Mouse (Mus musculus) midbrain, embryonic 10.5 days (tissue): ENCODE results near the gene Elk3. TPM values are rescaled to one million over a fixed set of nuclear protein-coding genes. Genes with fewer than 3 reads are reported as not detected.
"Not testable (repeated sequence)": the region's sequence is repeated elsewhere in the genome, so short reads cannot be mapped to it uniquely, and the experiment has no call there.

Source experiments
- DNase-seq: peaks from one replicate; pipeline ENCODE4 v3.0.0-alpha.2; 2017; ENCODE audit warnings: low spot score
- H3K27ac ChIP-seq: fragments of 300-500 bp; sonication (generic); replicated peaks from 2 replicates; pipeline ENCODE4 v1.5.1; 2016; ENCODE audit warnings: mild to moderate bottlenecking
- H3K27me3 ChIP-seq: fragments of 300-500 bp; sonication (generic); 2 replicates; pipeline ENCODE4 v1.6.1; 2016; ENCODE audit warnings: low read depth, mild to moderate bottlenecking; ENCODE audit not compliant: poor library complexity, severe bottlenecking
- H3K36me3 ChIP-seq: fragments of 300-500 bp; sonication (generic); 2 replicates; pipeline ENCODE4 v1.6.1; 2016; ENCODE audit warnings: mild to moderate bottlenecking, moderate library complexity
- H3K4me1 ChIP-seq: fragments of 300-500 bp; sonication (generic); 2 replicates; pipeline ENCODE4 v1.6.1; 2016
- H3K4me3 ChIP-seq: fragments of 300-500 bp; sonication (generic); 2 replicates; pipeline ENCODE4 v1.5.1; 2016; ENCODE audit warnings: mild to moderate bottlenecking, moderate library complexity
- H3K9me3 ChIP-seq: fragments of 300-500 bp; sonication (generic); replicated peaks from 2 replicates; pipeline ENCODE4 v1.6.1; 2016; ENCODE audit warnings: mild to moderate bottlenecking
- WGBS: fragments of 180-500 bp; shearing (Covaris S2); methylation state at CpG from one replicate; pipeline ENCODE4 v1.1.7; 2016; 5-methylcytosine and 5-hydroxymethylcytosine counted together
- polyA plus RNA-seq: library from polyadenylated mRNA; unstranded; fragments of >200 nt; fragmentation: Nextera tagmentation; extraction: Ambion mirVana; gene quantifications from 2 replicates; pipeline ENCODE4 v1.2.1, GENCODE M21; 2016

Elk3 gene
- polyA plus RNA-seq, result 9.8 and 10.6 TPM in 2 replicates

GRCm38 (mm10) chr10:93310721-93311411 is at the start of gene Elk3:
TSS of gene Elk3 (minus strand) at chr10:93311135.
- H3K9me3 ChIP-seq, result no peaks in the 10 kb centered on the region
- H3K4me1 ChIP-seq, result peaks cover 19% of the 10 kb centered on the region
- DNase-seq, result peak; percentile 63
- H3K27me3 ChIP-seq, result peaks cover 36% of the 10 kb centered on the region
- H3K36me3 ChIP-seq, result no peaks in the 10 kb centered on the region
- WGBS, result under 1% methylated on average over 52 of the region's 53 CpGs
- peak within 1 kb of the TSS; percentile 73 for H3K4me3 ChIP-seq
- H3K27ac ChIP-seq, result peak within 1 kb of the TSS; percentile 87

- WGBS, result 55% methylated on average over 3 of the region's 3 CpGs
- H3K27me3 ChIP-seq, result no peaks in the 10 kb centered on the region
- peaks cover 24% of the 10 kb centered on the region for H3K4me1 ChIP-seq
- no peak overlapping the region for H3K27ac ChIP-seq
- DNase-seq, result no peak
- no peaks in the 10 kb centered on the region for H3K36me3 ChIP-seq
- no peak overlapping the region for H3K4me3 ChIP-seq
- H3K9me3 ChIP-seq, result no peaks in the 10 kb centered on the region
Measured at GRCm38 (mm10) chr10:93360623-93361022, 49.7 kb upstream of the Elk3 start.

DNA sequence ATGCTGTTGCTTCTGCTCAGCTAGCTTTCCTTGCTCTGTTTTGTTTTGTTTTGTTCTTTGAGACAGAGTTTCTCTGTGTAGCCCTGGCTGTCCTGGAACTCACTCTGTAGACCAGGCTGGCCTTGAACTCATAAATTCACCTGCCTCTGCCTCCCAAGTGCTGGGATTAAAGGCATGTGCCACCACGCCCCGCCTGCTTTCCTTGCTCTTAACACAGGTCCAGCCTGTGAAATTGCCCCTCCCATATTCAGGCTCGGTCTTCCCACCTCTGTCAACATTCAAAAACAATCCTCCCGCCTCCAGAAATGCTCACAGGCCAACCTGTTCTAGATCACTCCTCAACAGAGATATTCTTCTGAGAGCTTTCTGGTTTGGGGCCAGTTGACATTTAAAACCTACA is 49.3 kb upstream of the Elk3 start:
- not testable (repeated sequence) for DNase-seq, H3K9me3 ChIP-seq, H3K27ac ChIP-seq, H3K27me3 ChIP-seq, H3K4me3 ChIP-seq, H3K36me3 ChIP-seq
- H3K4me1 ChIP-seq, result peaks cover 29% of the 10 kb centered on the region
- WGBS, result 77% methylated on average over 4 of the region's 4 CpGs

- H3K4me3 ChIP-seq, result no peak overlapping the region
- 81% methylated on average over 7 of the region's 7 CpGs for WGBS
Measured at GRCm38 (mm10) chr10:93359339-93359863, 48.5 kb upstream of the Elk3 start.

GRCm38 (mm10) chr10:93358878-93359277 is 47.9 kb upstream of the Elk3 start:
- no peaks in the 10 kb centered on the region for H3K36me3 ChIP-seq
- H3K4me3 ChIP-seq, result no peak overlapping the region
- no peak for DNase-seq
- H3K4me1 ChIP-seq, result peaks cover 22% of the 10 kb centered on the region
- H3K9me3 ChIP-seq, result no peaks in the 10 kb centered on the region
- no peaks in the 10 kb centered on the region for H3K27me3 ChIP-seq
- 81% methylated on average over 4 of the region's 4 CpGs for WGBS
- no peak overlapping the region for H3K27ac ChIP-seq

More at GRCm38 (mm10) chr10:93359339-93359863, 48.5 kb upstream of the Elk3 start:
- no peak for DNase-seq
- H3K27me3 ChIP-seq, result no peaks in the 10 kb centered on the region
- no peak overlapping the region for H3K27ac ChIP-seq
- H3K9me3 ChIP-seq, result no peaks in the 10 kb centered on the region
- H3K4me1 ChIP-seq, result peaks cover 27% of the 10 kb centered on the region
- H3K36me3 ChIP-seq, result no peaks in the 10 kb centered on the region

- Histone ChIP-seq H3K27me3 (no peaks in the 10 kb centered on the region), H3K27ac (no peak overlapping the region), H3K4me1 (peaks cover 21% of the 10 kb centered on the region; the same call in 1 of the 2 replicates), H3K4me3 (no peak overlapping the region), H3K9me3 (no peaks in the 10 kb centered on the region), H3K36me3 (no peaks in the 10 kb centered on the region)
- WGBS, result 89% methylated on average over 5 of the region's 5 CpGs
- DNase-seq, result no peak
Measured at GRCm38 (mm10) chr10:93357162-93357561, 46.2 kb upstream of the Elk3 start.

- no peak for DNase-seq
- 91% methylated on average over 9 of the region's 9 CpGs for WGBS
- H3K27ac ChIP-seq, result peak overlapping the region; percentile 59
- H3K27me3 ChIP-seq, result no peaks in the 10 kb centered on the region
- H3K4me3 ChIP-seq, result no peak overlapping the region
- H3K4me1 ChIP-seq, result peaks cover 21% of the 10 kb centered on the region; the same call in 1 of the 2 replicates
- no peaks in the 10 kb centered on the region for H3K36me3 ChIP-seq
- no peaks in the 10 kb centered on the region for H3K9me3 ChIP-seq
Measured at GRCm38 (mm10) chr10:93356122-93356521, 45.2 kb upstream of the Elk3 start.

DNA sequence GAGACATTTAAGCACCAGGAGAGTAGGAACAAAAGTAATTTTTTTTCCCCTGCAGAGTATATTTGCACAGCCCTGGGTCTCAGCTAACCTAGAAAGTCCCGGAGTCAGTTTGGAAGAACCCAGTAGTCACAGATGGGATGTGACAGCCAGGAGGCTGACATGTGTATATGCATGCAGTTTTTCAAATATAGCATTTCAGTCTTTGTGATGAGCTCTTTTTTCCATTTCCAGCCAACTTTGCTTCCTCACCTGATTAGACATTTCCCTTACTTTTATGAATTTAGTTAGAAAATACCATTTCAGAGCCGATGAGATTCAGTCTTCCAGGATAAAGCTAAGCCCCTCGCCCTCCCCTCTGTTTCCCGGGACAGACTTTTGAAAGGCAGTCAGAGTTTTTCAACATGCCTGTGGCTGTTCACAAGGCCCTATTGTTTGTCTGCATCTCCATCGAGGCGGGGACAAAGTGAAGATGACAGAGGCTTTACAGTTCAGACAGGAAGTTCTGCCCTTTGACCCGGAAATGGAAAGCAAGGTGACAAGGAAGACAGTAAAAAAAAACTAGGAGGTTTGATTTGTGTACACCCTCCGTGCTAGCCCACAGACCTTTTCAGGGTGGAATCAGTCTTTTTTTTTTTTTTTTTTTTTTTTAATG is 44.5 kb upstream of the Elk3 start:
- 0 out of 2 replicates have a peak overlapping the region, but pooled peaks have one; percentile 13 for H3K27ac ChIP-seq
- no peak overlapping the region for H3K4me3 ChIP-seq
- H3K4me1 ChIP-seq, result peaks cover 21% of the 10 kb centered on the region; the same call in 1 of the 2 replicates
- WGBS, result 64% methylated on average over 8 of the region's 8 CpGs
- H3K36me3 ChIP-seq, result no peaks in the 10 kb centered on the region
- H3K9me3 ChIP-seq, result no peaks in the 10 kb centered on the region
- DNase-seq, result peak; percentile 22
- no peaks in the 10 kb centered on the region for H3K27me3 ChIP-seq

GRCm38 (mm10) chr10:93353545-93354326 is 42.8 kb upstream of the Elk3 start:
- Histone ChIP-seq H3K27me3 (no peaks in the 10 kb centered on the region), H3K9me3 (no peaks in the 10 kb centered on the region), H3K36me3 (no peaks in the 10 kb centered on the region), H3K27ac (no peak overlapping the region), H3K4me3 (no peak overlapping the region), H3K4me1 (peaks cover 15% of the 10 kb centered on the region; the same call in 1 of the 2 replicates)
- WGBS, result 91% methylated on average over 10 of the region's 10 CpGs
- DNase-seq, result no peak

DNA sequence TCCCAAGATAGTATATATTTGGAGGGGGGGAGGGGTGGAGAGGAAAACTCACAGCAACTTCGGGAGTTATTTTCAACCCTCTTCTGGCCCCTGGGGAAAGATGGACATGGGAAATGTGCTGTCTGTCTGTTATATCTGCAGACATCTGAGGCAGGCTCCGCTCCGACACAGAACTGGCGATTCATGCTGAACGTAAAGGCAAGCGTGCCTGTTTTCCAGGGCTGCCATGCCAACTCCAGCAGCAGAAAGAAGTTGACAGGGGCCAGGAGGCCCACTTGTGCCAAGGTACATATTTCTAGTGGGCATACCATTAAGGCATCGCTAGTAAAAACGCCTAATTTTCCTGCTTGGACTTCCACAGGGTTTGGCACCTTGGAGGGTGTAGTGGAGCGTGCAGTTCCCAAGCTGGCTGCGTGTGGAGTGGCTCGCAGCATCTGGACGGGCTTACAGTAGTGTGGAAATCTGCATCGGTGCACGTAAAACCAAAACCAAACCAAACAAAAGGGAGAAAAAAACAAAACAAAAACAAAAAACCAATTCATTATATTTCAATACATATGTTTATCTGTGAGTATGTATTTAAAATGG is 37.1 kb upstream of the Elk3 start:
- WGBS, result 85% methylated on average over 14 of the region's 14 CpGs
- no peaks in the 10 kb centered on the region for H3K36me3 ChIP-seq

GRCm38 (mm10) chr10:93347387-93347786 is 36.5 kb upstream of the Elk3 start:
- Histone ChIP-seq H3K4me3 (no peak overlapping the region), H3K27ac (no peak overlapping the region), H3K9me3 (no peaks in the 10 kb centered on the region), H3K4me1 (no peaks in the 10 kb centered on the region), H3K36me3 (no peaks in the 10 kb centered on the region), H3K27me3 (no peaks in the 10 kb centered on the region)
- DNase-seq, result no peak
- 79% methylated on average over 7 of the region's 7 CpGs for WGBS

More for the DNA sequence above, 37.1 kb upstream of the Elk3 start:
- Histone ChIP-seq H3K27ac (no peak overlapping the region), H3K9me3 (no peaks in the 10 kb centered on the region), H3K4me3 (no peak overlapping the region), H3K4me1 (no peaks in the 10 kb centered on the region), H3K27me3 (no peaks in the 10 kb centered on the region)
- no peak for DNase-seq

GRCm38 (mm10) chr10:93346208-93346936 is 35.4 kb upstream of the Elk3 start:
- Histone ChIP-seq H3K4me3 (no peak overlapping the region), H3K27ac (no peak overlapping the region), H3K27me3 (no peaks in the 10 kb centered on the region), H3K4me1 (no peaks in the 10 kb centered on the region), H3K9me3 (no peaks in the 10 kb centered on the region), H3K36me3 (no peaks in the 10 kb centered on the region)
- no peak for DNase-seq
- 83% methylated on average over 9 of the region's 9 CpGs for WGBS
